Mouse (Mus musculus) forebrain, postnatal 0 days (tissue): ENCODE results near the gene Mdm2. TPM values are rescaled to one million over a fixed set of nuclear protein-coding genes. Genes with fewer than 3 reads are reported as not detected.

Experiments used
- ATAC-seq: fragments of 200-750 bp; cut with Nextera tagmentation; 2 replicates; pipeline ENCODE4 v1.8.0; 2017; ENCODE audit warnings: mild to moderate bottlenecking, moderate library complexity
- DNase-seq: peaks from one replicate; pipeline ENCODE4 v3.0.0-alpha.2; 2015
- H3K27ac ChIP-seq: fragments of 300-500 bp; sonication (generic); 2 replicates; pipeline ENCODE4 v1.5.1; 2014; ENCODE audit warnings: low read depth, mild to moderate bottlenecking, antibody characterized with exemption, low read length, moderate library complexity, mixed read lengths
- H3K27me3 ChIP-seq: fragments of 300-500 bp; sonication (generic); 2 replicates; pipeline ENCODE4 v1.6.1; 2014; ENCODE audit warnings: mild to moderate bottlenecking, low read length, mixed read lengths; ENCODE audit not compliant: insufficient read depth
- H3K36me3 ChIP-seq: fragments of 300-500 bp; sonication (generic); 2 replicates; pipeline ENCODE4 v1.6.1; 2014; ENCODE audit warnings: mild to moderate bottlenecking, moderate library complexity; ENCODE audit not compliant: insufficient read depth
- H3K4me1 ChIP-seq: fragments of 300-500 bp; sonication (generic); 2 replicates; pipeline ENCODE4 v1.6.1; 2014; ENCODE audit warnings: antibody characterized with exemption; ENCODE audit not compliant: insufficient read depth
- H3K4me2 ChIP-seq: fragments of 300-500 bp; sonication (generic); 2 replicates; pipeline ENCODE4 v1.6.1; 2014; ENCODE audit warnings: low read depth, mild to moderate bottlenecking, moderate library complexity
- H3K4me3 ChIP-seq: fragments of 300-500 bp; sonication (generic); 2 replicates; pipeline ENCODE4 v1.5.1; 2014; ENCODE audit warnings: low read depth, low read length, mixed read lengths
- H3K9ac ChIP-seq: fragments of 300-500 bp; sonication (generic); 2 replicates; pipeline ENCODE4 v1.6.1; 2014; ENCODE audit warnings: mild to moderate bottlenecking
- H3K9me3 ChIP-seq: fragments of 300-500 bp; sonication (generic); 2 replicates; pipeline ENCODE4 v1.6.1; 2016; ENCODE audit warnings: low read length
- CTCF ChIP-seq: sonication (generic); IDR thresholded peaks from 2 replicates; pipeline ENCODE4 v1.5.1; 2016; ENCODE audit warnings: antibody characterized with exemption, control low read depth, low read depth
- WGBS: fragments of 180-500 bp; shearing (Covaris S2); extraction: QIAGEN DNeasy Blood & Tissue Kit; methylation state at CpG from one replicate; pipeline ENCODE4 v1.1.7; 2014; 5-methylcytosine and 5-hydroxymethylcytosine counted together
- polyA plus RNA-seq: library from polyadenylated mRNA; unstranded; fragments of >200 nt; fragmentation: Nextera tagmentation; extraction: Ambion mirVana; gene quantifications from 2 replicates; pipeline ENCODE4 v1.2.1, GENCODE M21; 2015
- total RNA-seq: library from RNA; depleted of rRNA; stranded (reverse); fragments of >200 nt; gene quantifications from 2 replicates; pipeline ENCODE4 v1.2.3, GENCODE M21; 2014

The Mdm2 gene
- total and polyA plus RNA-seq, 2 experiments from 2014 or later, result 30.2 to 77.3 TPM

DNA sequence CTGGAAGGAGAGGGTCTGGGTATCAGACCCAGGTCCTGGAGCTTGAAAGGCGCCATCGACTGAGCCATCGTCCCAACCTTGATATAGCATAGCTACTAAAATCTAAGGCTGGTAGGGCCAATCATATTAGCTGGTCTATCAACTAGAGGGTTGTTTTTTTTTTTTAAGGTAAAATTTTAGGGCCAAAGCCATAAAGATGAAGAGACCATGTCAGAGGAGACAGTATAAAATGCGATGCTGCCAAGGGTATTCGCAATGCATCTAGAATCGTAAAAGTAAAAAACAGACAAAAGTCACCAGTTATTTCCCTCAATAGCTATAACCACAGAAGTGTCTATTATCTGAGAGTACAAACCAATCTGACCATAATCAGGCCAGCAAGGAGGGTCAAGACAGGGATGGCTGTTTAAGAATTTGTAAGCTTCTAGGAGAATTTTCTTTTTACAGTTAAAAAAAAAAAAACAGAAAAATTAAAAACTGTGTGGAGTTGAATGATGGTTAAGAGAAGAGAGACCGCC, 41.8 kb upstream of the Mdm2 start:
- H3K27me3 ChIP-seq, result no peaks in the 10 kb centered on the region
- no peaks in the 10 kb centered on the region for H3K4me1 ChIP-seq
- no peak overlapping the region for H3K9ac ChIP-seq
- WGBS, result 98% methylated on average over 7 of the region's 7 CpGs
- DNase-seq (no peak), ATAC-seq (no peak)
- peaks cover 55% of the 10 kb centered on the region for H3K36me3 ChIP-seq
- H3K9me3 ChIP-seq, result no peaks in the 10 kb centered on the region
- H3K27ac ChIP-seq, result no peak overlapping the region
- H3K4me2 ChIP-seq, result no peak overlapping the region
- TF ChIP-seq CTCF, result no peak
- no peak overlapping the region for H3K4me3 ChIP-seq

DNA sequence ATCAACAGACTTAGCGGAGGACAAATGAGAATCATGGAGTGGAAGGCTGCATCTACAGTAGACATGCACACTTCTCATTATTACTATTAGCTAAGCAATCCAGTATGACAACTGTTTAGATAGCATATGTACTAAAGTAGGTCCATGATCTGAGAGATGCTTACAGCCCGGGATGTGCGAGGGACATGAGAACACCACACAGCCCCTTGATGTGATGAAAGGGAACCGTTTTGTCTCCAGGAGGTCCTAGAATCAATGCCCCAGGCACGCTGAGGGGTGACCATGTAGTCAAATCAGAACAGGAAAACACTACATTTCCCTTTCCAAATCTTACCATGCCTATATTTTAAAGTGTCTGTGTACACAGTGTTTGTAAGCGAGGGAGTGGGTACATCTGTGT, 41.2 kb upstream of the Mdm2 start:
- H3K9me3 ChIP-seq, result no peaks in the 10 kb centered on the region
- H3K36me3 ChIP-seq, result peaks cover 49% of the 10 kb centered on the region
- no peak for ATAC-seq
- no peaks in the 10 kb centered on the region for H3K4me1 ChIP-seq
- H3K4me3 ChIP-seq, result no peak overlapping the region
- no peak overlapping the region for H3K4me2 ChIP-seq
- no peak for TF ChIP-seq CTCF
- H3K27ac ChIP-seq, result no peak overlapping the region
- H3K27me3 ChIP-seq, result no peaks in the 10 kb centered on the region
- DNase-seq, result no peak
- no peak overlapping the region for H3K9ac ChIP-seq
- 97% methylated on average over 6 of the region's 6 CpGs for WGBS

DNA sequence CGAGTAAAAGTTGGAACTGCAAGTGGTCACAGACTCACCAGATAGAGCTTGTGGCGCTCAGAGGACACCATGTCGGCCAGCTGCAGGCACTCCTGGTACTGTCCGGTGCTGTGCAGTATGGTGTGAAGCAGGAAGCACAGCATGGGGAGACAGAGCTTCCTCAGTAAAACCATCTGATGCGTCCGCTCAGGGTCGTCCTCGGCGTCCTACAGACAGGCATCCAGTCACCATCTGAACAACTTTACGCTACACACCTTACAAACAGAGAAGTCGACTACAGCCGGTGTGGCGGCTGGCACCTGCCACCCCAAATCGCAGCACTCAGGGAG, 40.7 kb upstream of the Mdm2 start:
- ATAC-seq (no peak), DNase-seq (no peak)
- Histone ChIP-seq H3K27me3 (no peaks in the 10 kb centered on the region), H3K36me3 (peaks cover 45% of the 10 kb centered on the region), H3K4me1 (no peaks in the 10 kb centered on the region), H3K9ac (no peak overlapping the region), H3K4me2 (no peak overlapping the region), H3K9me3 (no peaks in the 10 kb centered on the region), H3K27ac (no peak overlapping the region), H3K4me3 (no peak overlapping the region)
- WGBS, result 98% methylated on average over 14 of the region's 14 CpGs
- TF ChIP-seq CTCF, result no peak

DNA sequence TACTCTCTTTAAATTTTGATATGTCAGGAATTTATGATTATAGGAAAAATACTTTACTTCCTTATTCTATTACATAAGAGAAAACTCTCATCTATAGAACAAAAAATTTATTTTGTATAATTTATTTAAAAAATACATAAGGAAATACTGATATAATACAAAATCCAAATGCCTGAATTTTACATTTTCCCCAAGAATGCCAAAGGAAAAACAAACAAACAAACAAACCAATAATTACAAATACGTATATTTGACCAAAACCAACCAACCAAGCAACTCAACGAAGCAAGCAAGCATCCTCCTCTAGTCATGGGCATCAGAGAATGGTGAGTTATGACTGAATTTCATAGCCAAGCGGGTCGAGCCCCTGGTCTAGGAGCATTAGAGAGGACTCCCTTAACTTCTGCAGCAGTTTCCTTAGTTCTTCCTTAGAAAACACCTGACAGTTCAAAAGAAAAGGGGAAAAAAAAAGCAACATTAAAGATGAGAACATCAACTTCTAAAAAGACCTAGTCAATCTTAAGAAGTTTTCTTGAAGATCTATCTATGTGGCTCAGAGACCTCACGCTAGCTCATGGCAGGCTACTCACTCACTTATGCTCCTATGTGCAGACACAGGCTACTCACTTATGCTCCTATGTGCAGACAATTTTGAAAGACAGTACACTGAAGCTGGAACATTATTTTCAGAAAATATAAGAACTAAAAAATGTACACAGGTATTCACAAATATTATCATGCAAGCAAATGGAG, 40.1 kb upstream of the Mdm2 start:
- WGBS, result 99% methylated on average over 5 of the region's 5 CpGs
- Histone ChIP-seq H3K4me2 (no peak overlapping the region), H3K9me3 (no peaks in the 10 kb centered on the region), H3K4me1 (no peaks in the 10 kb centered on the region), H3K36me3 (peaks cover 41% of the 10 kb centered on the region), H3K4me3 (no peak overlapping the region), H3K9ac (no peak overlapping the region), H3K27ac (no peak overlapping the region), H3K27me3 (no peaks in the 10 kb centered on the region)
- ATAC-seq, result no peak
- TF ChIP-seq CTCF, result no peak
- DNase-seq, result no peak

DNA sequence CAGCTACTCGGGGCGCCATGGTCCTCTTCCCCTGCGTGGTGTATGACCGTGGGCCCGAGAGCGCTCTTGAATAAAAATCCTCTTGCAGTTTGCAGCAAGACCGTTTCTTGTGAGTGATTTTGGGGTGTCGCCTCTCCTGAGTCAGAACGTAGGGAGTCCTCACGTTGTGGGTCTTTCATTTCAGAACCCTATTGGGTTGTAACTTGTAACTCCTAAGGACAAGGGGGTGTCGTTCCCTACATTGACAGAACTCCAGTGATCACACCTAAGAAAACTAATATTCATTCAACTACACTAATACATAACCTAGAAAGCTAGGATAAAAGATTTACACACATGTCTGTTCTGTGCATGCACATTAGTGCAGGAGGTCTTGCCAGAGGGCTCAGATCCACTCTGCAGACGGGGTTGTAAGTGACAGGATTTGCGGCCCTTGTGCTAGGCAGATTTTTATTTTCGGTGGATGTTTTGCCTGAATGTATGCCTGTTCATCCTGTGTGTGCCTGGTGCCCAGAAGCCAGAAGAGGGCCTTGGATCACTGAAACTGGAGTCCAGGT, 39.3 kb upstream of the Mdm2 start:
- Histone ChIP-seq H3K4me3 (no peak overlapping the region), H3K4me1 (no peaks in the 10 kb centered on the region), H3K36me3 (peaks cover 33% of the 10 kb centered on the region), H3K27ac (no peak overlapping the region), H3K4me2 (no peak overlapping the region), H3K9me3 (no peaks in the 10 kb centered on the region), H3K27me3 (no peaks in the 10 kb centered on the region), H3K9ac (no peak overlapping the region)
- no peak for DNase-seq
- ATAC-seq, result no peak
- WGBS, result 93% methylated on average over 14 of the region's 14 CpGs
- no peak for TF ChIP-seq CTCF

DNA sequence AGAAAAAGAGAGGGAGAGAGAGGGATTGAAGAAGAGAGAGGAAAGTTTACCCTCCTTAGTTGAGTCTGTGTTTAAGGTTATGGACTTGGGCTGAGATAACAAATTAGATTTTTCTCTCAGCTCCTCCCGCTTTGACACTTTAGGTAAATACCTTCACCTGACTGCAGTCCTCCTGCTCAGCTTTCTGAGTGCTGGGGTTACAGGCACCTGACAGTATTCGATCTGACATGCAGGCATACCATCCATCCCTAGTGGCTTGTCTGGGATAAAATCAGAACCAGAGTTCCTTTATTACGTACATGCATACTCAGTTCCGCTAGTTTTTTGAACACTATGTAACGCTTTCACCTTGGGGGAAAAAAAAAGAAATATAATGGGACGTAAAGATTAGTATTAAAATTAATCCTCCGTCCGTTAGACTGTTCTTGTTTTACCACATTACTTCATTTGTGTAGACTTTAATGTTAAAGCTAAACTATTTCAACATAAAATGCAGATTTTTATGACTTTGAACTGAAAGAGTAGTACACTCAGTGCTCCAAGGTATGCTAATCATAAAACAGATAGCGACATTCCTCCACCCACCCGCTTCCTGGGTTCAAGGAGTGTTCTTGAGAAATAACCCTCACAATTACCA, 38.6 kb upstream of the Mdm2 start:
- no peak overlapping the region for H3K4me3 ChIP-seq
- ATAC-seq, result no peak
- no peak overlapping the region for H3K27ac ChIP-seq
- no peak overlapping the region for H3K9ac ChIP-seq
- H3K36me3 ChIP-seq, result peaks cover 27% of the 10 kb centered on the region
- no peak for TF ChIP-seq CTCF
- 97% methylated on average over 10 of the region's 10 CpGs for WGBS
- H3K4me1 ChIP-seq, result peaks cover 4% of the 10 kb centered on the region
- no peaks in the 10 kb centered on the region for H3K27me3 ChIP-seq
- DNase-seq, result no peak
- no peak overlapping the region for H3K4me2 ChIP-seq
- H3K9me3 ChIP-seq, result no peaks in the 10 kb centered on the region

DNA sequence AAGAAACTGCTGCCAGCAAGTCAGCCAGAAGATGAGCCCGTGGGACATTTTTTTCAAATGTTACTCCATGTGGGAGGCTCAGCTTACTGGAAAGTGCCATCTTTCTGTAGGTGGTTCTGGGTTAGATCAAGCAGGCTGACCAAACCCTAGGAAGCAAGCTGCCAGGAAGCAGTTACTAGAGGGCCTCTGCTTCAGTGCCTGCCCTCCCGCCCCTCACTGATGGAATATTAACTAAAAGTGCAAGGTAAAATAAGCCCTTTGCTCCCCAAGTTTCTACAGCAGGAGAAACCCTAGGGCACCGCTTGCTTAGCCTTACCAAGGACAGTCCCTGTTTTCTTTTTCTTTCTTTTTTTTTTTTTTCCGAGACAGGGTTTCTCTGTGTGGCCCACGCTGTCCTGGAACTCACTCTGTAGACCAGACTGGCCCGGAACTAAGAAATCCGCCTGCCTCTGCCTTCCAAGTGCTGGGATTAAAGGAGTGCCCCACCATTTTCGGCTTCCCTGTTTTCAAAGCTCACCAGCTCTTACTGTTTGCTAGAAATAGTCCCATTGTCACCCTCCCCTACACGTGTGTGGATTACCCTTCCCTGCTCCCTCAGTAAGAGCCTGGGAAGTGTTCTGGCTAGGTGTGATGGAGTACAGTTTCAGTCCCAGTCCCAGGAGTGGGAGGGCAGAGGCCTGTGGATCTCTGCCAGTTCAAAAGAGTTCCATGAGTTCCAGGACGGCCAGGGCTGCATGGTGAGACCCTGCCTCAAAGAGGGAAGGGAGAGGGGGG, 37.9 kb upstream of the Mdm2 start:
- ATAC-seq (no peak), DNase-seq (no peak)
- TF ChIP-seq CTCF, result no peak
- Histone ChIP-seq H3K9ac (no peak overlapping the region), H3K9me3 (no peaks in the 10 kb centered on the region), H3K4me3 (no peak overlapping the region), H3K4me1 (peaks cover 10% of the 10 kb centered on the region), H3K27me3 (no peaks in the 10 kb centered on the region), H3K4me2 (no peak overlapping the region), H3K27ac (no peak overlapping the region), H3K36me3 (peaks cover 27% of the 10 kb centered on the region)
- WGBS, result 94% methylated on average over 10 of the region's 10 CpGs
